Mouse (Mus musculus): Measurements from ENCODE around the gene Sar1b.

GRCm38 (mm10) chr11:51763955-51764354, 468 bp downstream of the Sar1b start:
- TF ChIP-seq CTCF (IDR thresholded peaks at IDR 0.05; ENCODE audit: borderline replicate concordance, extremely low read depth, insufficient read depth, insufficient read length): no peak
- no peak for TF ChIP-seq POLR2A (IDR thresholded peaks at IDR 0.05; ENCODE audit: borderline replicate concordance, extremely low read depth, insufficient read depth, insufficient read length, poor library complexity, severe bottlenecking)
